Mouse (Mus musculus): ENCODE measurements around the gene Olfr378.

Gene Olfr378

DNA sequence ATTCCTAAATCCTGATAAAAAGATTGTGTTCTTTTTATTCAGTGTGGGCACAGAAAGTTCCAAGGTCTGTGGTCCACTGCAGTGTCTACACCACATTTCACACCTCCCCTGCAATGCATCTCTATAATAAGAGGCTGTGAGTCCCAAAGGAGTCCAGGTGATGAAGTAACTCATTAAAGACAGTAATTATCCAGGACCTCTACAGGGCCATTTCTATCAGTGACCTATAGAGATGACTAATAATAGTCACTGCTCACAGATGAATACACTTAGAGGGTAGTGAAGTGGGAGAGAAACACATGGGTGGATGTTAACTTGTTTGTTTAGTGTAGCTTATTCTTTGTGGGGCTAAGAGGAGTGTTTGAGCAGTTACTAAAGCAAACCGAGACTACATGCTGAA is at the start of gene Olfr378:
TSS of gene Olfr378 (minus strand) at position 101 of the 400 bp plus-strand sequence.
- DNase-seq (ENCODE audit: low read depth, low spot score), result no peak

DNA sequence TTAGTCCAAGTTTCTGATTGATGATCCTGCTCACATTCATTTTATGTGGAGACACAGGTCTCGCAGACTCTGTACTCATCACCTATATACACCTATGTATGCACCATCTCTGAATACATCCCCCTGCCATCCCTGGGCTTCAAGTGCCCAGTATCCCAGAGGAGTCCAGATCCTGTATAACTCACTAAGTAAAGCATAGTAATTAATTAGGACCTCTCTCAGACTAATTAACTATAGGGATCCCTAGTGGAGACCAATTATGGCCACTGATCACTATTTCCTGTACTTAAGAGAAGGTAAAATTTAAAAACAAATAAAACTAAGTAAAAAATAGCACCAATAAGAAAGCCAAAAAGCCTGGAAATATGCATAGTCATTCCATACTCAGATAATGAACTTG is 29.1 kb upstream of the Olfr378 start, which contains the start of gene Olfr380:
TSS of gene Olfr380 (minus strand) at position 101 of the 400 bp plus-strand sequence.
- no peak for DNase-seq (ENCODE audit: low read depth, low spot score)

DNA sequence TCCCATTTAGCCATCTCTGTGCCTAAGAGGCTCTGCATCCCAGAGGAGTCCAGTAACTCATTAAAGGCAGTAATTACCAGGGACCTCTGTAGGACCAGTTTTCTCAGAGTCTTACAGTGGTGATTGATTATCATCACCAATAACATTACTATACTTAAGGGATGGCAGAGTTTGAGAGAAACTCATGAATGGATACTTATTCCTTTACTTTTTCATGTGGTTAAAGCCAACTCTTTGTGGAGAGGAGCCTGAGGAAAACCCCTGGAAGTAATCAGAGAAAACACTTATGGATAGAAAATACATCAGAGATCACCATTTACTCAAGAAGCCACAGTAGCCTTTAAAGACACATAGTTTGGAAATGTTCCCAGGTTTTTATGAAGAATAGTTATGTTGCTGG is 28.8 kb downstream of the Olfr378 start, which contains the start of gene Olfr1:
TSS of gene Olfr1 (minus strand) at position 101 of the 400 bp plus-strand sequence.
- DNase-seq (ENCODE audit: low read depth, low spot score), result no peak

DNA sequence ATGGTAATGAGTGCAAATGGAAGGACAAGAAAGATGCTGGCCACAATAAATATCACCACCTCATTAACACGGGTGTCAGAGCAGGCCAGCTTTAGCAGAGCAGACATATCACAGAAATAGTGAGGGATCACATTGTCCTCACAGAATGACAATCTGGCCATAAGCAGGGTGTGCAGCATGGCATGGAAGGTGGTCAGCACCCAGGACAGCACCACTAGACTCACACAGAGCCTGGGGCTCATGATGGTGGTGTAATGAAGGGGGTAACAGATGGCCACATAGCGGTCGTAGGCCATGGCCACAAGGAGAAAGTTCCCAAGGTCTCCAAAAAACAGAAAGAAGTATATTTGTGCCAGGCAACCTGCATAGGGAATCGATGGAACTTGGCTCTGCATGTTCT is 32.9 kb downstream of the Olfr378 start:
- no peak for DNase-seq (ENCODE audit: low read depth, low spot score)
